Mouse (Mus musculus): ENCODE measurements at regions not wholly inside any gene's neighbourhood (a gene's known extent, or its start where the extent isn't known, plus 50 kb on each side); places are given as distances from the start of the nearest gene placed in this dataset.

GRCm38 (mm10) chr10:56453578-56454069, 76.5 kb downstream of the Gja1 start:
- no peak for ATAC-seq (replicated peaks; ENCODE audit: poor library complexity, severe bottlenecking)

DNA sequence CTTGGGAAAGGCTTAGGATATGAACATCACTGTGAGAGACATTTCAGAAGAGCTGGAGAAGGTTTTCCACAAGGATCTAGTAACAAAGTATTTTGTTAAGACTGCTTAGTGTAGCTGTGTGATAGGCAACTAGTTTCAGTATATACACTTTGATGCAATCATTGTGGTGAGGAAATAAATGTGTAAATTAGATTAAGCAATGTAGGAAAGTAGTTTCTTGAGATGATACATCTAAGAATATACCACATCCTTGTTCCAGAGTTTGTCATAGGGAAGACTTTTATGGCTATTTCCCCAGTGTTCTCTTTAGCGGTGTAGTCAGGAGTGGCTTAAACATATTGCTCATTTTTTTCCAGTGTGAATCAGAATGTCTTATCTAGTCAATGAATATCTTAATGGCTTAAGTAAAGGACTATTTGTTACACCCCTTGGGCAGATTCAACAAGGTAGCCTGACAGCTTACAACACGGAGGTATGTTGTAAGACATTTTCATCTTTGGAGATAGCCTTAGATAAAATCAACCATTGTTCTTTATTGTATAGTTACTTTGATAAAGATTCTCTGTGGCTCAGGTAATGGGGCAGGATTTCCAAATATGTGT, 78.8 kb downstream of the Gja1 start:
- peak; percentile 96 for ATAC-seq (replicated peaks; ENCODE audit: poor library complexity, severe bottlenecking)

GRCm38 (mm10) chr10:56468537-56468936, 91.4 kb downstream of the Gja1 start:
- peak; percentile 14; the same call in 1 of the 2 replicates for ATAC-seq (replicated peaks; ENCODE audit: poor library complexity, severe bottlenecking)

DNA sequence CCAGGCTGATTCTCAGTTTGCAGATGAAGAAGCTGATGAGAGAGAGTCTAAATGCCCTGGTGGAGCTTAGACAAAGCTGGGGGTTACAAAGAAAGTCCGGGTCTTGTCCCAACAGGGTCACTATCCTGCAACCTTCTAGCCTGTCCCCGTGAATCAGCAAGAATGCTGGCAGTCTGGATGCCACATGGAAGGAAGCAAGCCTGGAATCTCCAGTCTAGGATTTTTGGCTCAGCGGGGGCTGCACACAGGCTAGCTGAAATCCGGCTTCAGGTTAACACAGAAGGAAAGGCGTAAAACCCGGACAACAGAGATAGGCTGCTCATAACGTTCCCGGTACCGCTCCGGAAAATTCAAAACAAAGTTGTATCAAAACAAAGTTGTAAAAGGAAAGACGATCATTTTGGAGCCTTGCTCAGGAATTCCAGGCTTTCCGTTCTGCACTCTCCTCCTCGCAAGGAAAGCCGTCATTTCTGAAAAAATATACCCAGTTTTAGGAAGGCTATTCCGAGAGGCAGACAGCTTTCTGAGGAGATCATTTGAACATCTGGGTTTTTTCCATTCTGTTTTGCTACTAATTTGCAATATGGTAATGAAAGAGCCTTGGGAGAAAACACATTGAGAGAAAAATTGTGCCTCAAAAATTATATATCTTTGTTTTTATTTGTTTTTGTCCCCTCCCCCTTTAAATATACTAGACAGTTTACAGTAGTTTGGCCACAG, 92.0 kb downstream of the Gja1 start:
- ATAC-seq (replicated peaks; ENCODE audit: poor library complexity, severe bottlenecking) = peak; percentile 9; the same call in 1 of the 2 replicates

DNA sequence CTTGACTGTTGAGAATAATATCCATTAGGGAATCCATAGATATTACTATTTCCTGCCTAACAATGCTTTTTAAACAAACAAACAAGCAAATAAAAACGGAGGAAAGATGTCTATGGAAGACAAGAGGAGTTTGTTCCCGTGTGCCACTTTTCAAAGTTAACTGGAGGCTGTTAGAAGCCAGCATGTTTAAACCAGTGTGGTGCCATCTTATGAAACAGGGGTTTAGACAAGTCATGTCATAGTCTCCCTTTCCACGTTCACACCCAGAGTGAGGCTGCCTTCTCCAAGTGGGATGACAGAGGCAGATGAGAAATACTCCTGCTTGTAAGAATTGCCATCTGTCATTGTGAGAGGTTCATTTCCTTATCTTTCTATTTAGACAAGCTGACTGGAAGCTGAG, 92.8 kb downstream of the Gja1 start:
- ATAC-seq (replicated peaks; ENCODE audit: poor library complexity, severe bottlenecking) = no peak

DNA sequence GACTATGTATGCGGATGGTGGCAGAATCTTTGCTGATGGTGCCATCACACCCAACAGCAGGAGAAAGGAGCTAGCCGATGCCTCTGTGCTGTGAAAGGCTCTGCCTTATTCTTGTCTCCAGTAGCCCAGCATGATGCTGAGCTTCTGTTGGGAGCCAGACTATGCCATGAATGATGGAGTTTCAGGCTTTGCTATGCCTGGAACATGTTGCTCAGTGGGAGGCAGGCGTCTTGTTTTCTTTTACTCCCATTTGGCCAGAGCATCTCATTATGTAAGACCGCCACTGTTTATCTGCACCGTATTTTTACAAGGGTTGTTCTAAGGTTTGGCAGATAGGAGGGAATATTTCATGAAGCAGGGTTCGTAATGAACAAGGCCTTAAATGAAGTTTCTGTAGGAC, 97.8 kb downstream of the Gja1 start:
- ATAC-seq (replicated peaks; ENCODE audit: poor library complexity, severe bottlenecking) = no peak

DNA sequence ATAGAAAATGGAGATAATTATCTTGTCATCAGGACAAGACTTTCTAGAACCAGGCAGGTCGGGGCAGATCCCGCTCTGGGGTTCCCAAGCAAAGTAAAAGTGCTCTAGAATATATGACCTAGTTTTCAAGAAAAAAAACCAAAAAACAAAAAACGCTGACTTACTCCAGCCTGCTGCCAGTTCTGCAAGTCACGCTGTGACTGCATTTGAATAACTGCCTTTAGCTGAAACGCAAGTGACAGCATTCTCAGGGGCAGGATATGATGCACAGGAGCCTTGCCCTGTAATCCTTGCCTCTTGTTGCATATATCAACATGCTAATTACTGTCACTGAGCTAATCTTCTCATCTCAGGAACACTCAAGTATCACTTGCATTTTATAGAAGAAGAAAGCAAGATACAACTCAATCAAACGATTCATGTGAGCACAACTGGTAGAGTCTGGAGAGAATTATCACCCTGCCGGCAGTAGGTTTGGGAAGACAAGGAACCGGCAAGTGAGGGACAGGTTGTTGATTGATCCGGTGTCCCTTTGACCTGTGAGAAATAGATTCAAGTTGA, 105.1 kb downstream of the Gja1 start:
- ATAC-seq (replicated peaks; ENCODE audit: poor library complexity, severe bottlenecking) = peak; percentile 94

DNA sequence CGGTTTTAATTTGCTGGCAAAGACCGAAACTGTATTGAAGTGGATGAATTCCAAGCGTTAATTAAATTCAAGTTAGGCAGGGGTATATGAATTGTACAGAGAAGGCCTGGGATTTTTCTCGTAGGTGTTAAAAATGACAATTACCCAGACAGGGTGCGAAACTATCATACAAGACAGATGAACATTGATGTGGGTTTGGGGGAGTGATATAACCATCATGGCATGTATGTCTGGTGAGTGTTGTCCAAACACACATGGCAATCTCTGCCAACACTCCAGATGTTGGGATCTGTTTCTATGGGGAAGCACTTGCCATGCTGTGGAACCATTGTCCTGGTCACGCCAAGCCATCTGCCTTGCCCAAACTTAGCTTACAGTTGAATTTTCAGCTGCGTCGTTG, 107.8 kb downstream of the Gja1 start:
- no peak for ATAC-seq (replicated peaks; ENCODE audit: poor library complexity, severe bottlenecking)

- ATAC-seq (replicated peaks; ENCODE audit: poor library complexity, severe bottlenecking) = no peak
Measured at GRCm38 (mm10) chr10:56485746-56486145, 108.6 kb downstream of the Gja1 start.

GRCm38 (mm10) chr10:56486584-56486983, 109.5 kb downstream of the Gja1 start:
- peak; percentile 74 for ATAC-seq (replicated peaks; ENCODE audit: poor library complexity, severe bottlenecking)

- ATAC-seq (replicated peaks; ENCODE audit: poor library complexity, severe bottlenecking) = no peak
Measured at GRCm38 (mm10) chr10:56493461-56493860, 116.3 kb downstream of the Gja1 start.

DNA sequence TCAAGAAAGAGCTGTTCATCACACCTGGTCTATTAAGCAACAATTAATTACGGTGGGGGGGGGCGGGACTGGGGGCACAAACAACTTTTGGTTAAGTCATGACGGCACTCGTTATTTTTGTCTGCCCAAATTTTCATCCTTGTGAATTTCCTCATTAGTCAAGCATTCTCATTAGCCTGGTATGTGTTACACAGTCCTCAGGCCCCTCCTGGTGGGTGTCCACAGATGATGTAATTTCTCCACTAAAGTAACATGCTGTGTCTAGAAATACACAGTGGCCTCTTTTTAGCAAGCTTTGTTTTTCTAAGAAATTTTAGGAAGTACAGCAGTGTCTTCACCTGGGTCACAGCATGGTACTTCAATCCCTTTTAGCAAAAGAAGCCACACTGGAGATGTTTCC, 118.2 kb downstream of the Gja1 start:
- ATAC-seq (replicated peaks; ENCODE audit: poor library complexity, severe bottlenecking) = peak; percentile 17; the same call in 1 of the 2 replicates

GRCm38 (mm10) chr10:56519041-56519440, 141.9 kb downstream of the Gja1 start:
- no peak for ATAC-seq (replicated peaks; ENCODE audit: poor library complexity, severe bottlenecking)

- no peak for ATAC-seq (replicated peaks; ENCODE audit: poor library complexity, severe bottlenecking)
Measured at GRCm38 (mm10) chr10:56525791-56526190, 148.7 kb downstream of the Gja1 start.

DNA sequence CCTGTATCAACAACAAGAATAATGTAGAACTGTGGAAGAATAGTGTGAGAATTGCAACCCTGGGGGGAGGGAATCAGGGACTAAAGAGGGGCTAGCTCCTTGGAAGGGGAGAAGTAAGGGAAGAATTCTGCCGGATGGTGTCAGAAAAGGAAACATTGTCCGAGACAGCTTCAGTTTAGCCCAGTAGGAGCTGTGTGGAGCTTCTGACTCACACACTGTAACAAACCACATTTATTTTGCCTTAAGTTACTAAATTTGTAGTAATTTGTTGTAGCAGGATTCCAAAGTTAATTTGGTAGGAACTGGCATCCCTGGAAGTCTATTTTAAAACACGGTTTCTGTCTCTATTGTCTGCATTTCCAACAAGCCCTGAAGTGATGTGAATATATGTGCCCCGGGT, 160.0 kb downstream of the Gja1 start:
- ATAC-seq (replicated peaks; ENCODE audit: poor library complexity, severe bottlenecking) = no peak

DNA sequence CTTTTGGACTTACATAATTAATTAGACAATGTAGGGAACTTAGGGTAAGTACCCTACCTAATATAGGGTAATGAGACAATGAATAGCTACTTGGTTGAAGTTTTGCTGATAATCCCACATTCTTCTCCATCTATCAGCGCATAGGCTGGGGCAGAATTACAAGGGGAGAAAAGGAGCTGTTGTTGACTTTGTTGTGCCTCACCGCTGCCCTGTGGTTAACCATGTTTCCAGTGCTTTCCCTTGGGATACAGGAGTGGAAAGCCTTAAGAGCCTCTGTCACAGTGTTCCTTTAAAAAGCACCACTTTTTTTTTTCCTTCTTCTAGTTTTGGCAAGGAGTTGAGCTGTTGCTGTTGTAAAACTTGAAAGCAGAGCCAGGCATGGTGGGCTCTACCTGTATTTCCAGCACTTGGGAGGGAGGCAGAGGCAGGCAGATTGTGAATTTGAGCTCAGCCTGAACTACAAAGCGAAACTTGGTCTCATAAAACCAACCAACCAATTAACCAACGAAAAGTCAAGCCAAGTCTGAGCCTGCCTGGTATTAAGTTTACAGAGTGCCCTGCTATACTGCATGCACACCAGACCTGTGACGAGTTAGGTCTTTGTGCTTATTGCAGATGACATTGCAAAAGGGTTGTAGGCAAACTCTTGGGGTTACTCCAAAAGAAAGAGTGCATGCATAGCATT, 162.8 kb downstream of the Gja1 start:
- ATAC-seq (replicated peaks; ENCODE audit: poor library complexity, severe bottlenecking) = no peak

DNA sequence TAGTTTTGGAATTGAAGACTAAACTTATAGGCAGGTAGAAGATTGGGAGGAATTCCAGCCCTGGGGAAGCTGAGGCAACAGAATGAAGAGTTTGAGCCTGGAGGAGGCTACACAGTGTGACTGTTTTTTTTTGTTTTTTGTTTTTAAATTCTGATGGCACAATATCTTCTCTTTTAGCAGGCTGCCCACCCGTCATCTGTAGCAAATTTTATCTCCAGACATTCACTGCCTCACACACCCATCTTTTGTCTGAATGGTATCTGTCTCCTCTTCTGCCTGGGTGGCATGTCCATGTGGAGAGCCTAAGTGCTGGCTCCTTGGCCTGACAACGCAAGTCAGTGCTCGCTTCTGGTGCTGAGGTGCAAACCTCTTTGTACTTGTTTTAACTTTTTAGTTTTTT, 165.0 kb downstream of the Gja1 start:
- no peak for ATAC-seq (replicated peaks; ENCODE audit: poor library complexity, severe bottlenecking)

- no peak for ATAC-seq (replicated peaks; ENCODE audit: poor library complexity, severe bottlenecking)
Measured at GRCm38 (mm10) chr10:56545989-56546388, 168.9 kb downstream of the Gja1 start.

GRCm38 (mm10) chr10:56546824-56547223, 169.7 kb downstream of the Gja1 start:
- no peak for ATAC-seq (replicated peaks; ENCODE audit: poor library complexity, severe bottlenecking)

DNA sequence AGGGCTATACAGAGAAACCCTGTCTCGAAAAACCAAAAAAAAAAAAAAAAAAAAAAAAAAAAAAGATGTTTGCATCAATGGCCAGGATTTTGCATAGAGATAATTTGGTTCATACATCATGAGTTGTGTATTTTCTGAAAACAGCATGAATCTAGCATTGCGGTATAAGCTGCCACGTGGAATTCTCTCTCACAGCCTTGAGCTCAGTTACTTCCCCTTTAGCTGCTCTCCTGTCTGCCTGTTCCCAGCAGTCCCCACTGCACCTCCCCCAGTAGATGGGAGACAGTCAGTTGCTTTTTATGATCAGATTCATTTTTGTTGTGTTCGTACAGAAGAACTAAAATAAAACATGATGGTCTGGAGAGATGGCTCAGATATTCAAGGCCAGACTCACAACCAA, 170.7 kb downstream of the Gja1 start:
- ATAC-seq (replicated peaks; ENCODE audit: poor library complexity, severe bottlenecking) = peak; percentile 84

GRCm38 (mm10) chr10:56566836-56567442, 189.8 kb downstream of the Gja1 start:
- ATAC-seq (replicated peaks; ENCODE audit: poor library complexity, severe bottlenecking) = no peak
